In genomic region chr11:5542482-5543185, GRCm38 (mm10) we compare ENCODE assay signal across 8 mouse cellular contexts. TPM values are rescaled to one million over a fixed set of nuclear protein-coding genes. Genes with fewer than 3 reads are reported as not detected.
DNase-seq lines count a peak whose midpoint lies in the region; ATAC-seq lines count a peak whose summit lies in the region.

No protein-coding gene starts in this region.

- no peak for DNase-seq in heart, adult 18-20 months
- DNase-seq in midbrain, embryonic 11.5 days (ENCODE audit: low spot score, missing footprints), result no peak
- no peak for DNase-seq in adipocyte (ENCODE audit: low spot score)
- no peak for DNase-seq in gastrocnemius, postnatal 36 days
- DNase-seq in ovary, postnatal 10 days (ENCODE audit: low spot score), result no peak

- WGBS in heart, embryonic 15.5 days, result 49% methylated on average over 5 of the region's 5 CpGs
- whole genome bisulfite sequencing in hindbrain, embryonic 13.5 days, result 53% methylated on average over 5 of the region's 5 CpGs
- WGBS in midbrain, embryonic 11.5 days, result 56% methylated on average over 5 of the region's 5 CpGs

- ATAC-seq in heart, embryonic 15.5 days (replicated peaks; ENCODE audit: insufficient number of reproducible peaks, insufficient read depth, low FRiP score, low read depth), result no peak
- peak; percentile 36; the same call in 1 of the 2 replicates for ATAC-seq in hindbrain, embryonic 13.5 days (ENCODE audit: low FRiP score)
- ATAC-seq in midbrain, embryonic 11.5 days (ENCODE audit: low FRiP score), result peak; percentile 47

- intact Hi-C loops in gastrocnemius, postnatal 36 days (cut with DNase I), result no loop called here

- peaks cover 15% of the 10 kb centered on the region for H3K4me1 ChIP-seq in heart, embryonic 15.5 days (replicated peaks)
- H3K4me1 ChIP-seq in brown adipose tissue, adult 24 weeks (ENCODE audit: control insufficient read depth, insufficient read depth, insufficient read length, low read length), result peaks cover 8% of the 10 kb centered on the region; the same call in 1 of the 2 replicates
- peaks cover 32% of the 10 kb centered on the region for H3K4me1 ChIP-seq in hindbrain, embryonic 13.5 days (replicated peaks)
- peaks cover 14% of the 10 kb centered on the region; the same call in 1 of the 2 replicates for H3K4me1 ChIP-seq in midbrain, embryonic 11.5 days (ENCODE audit: control insufficient read depth, insufficient read depth, low read length)

- peak overlapping the region; percentile 92 for H3K4me3 ChIP-seq in heart, embryonic 15.5 days
- no peak overlapping the region for H3K4me3 ChIP-seq in brown adipose tissue, adult 24 weeks (ENCODE audit: insufficient read depth, low read depth, low read length)
- peak overlapping the region; percentile 92 for H3K4me3 ChIP-seq in hindbrain, embryonic 13.5 days
- H3K4me3 ChIP-seq in midbrain, embryonic 11.5 days (ENCODE audit: low read depth, low read length), result peak overlapping the region; percentile 78

- H3K9me3 ChIP-seq in heart, embryonic 15.5 days (replicated peaks), result no peaks in the 10 kb centered on the region
- H3K9me3 ChIP-seq in hindbrain, embryonic 13.5 days, result no peaks in the 10 kb centered on the region
- no peaks in the 10 kb centered on the region for H3K9me3 ChIP-seq in midbrain, embryonic 11.5 days (ENCODE audit: control insufficient read depth, low read length)

- peaks cover 2% of the 10 kb centered on the region; the same call in 1 of the 2 replicates for H3K36me3 ChIP-seq in heart, embryonic 15.5 days
- peaks cover 14% of the 10 kb centered on the region; the same call in 1 of the 2 replicates for H3K36me3 ChIP-seq in hindbrain, embryonic 13.5 days
- H3K36me3 ChIP-seq in midbrain, embryonic 11.5 days (ENCODE audit: control insufficient read depth, insufficient read depth, low read length), result no peaks in the 10 kb centered on the region; the same call in 1 of the 2 replicates

- no peaks in the 10 kb centered on the region for H3K27me3 ChIP-seq in heart, embryonic 15.5 days
- no peaks in the 10 kb centered on the region for H3K27me3 ChIP-seq in hindbrain, embryonic 13.5 days
- H3K27me3 ChIP-seq in midbrain, embryonic 11.5 days (ENCODE audit: control insufficient read depth, insufficient read depth, low read length), result no peaks in the 10 kb centered on the region

- H3K27ac ChIP-seq in heart, embryonic 15.5 days, result peak overlapping the region; percentile 89
- peak overlapping the region; percentile 52 for H3K27ac ChIP-seq in brown adipose tissue, adult 24 weeks (replicated peaks; ENCODE audit: low read depth, low read length)
- H3K27ac ChIP-seq in hindbrain, embryonic 13.5 days, result peak overlapping the region; percentile 80; the same call in 1 of the 2 replicates
- no peak overlapping the region for H3K27ac ChIP-seq in midbrain, embryonic 11.5 days (ENCODE audit: low read depth, low read length)

- H3K9ac ChIP-seq in heart, embryonic 15.5 days, result no peak overlapping the region
- H3K9ac ChIP-seq in hindbrain, embryonic 13.5 days, result peak overlapping the region; percentile 90
- H3K9ac ChIP-seq in midbrain, embryonic 11.5 days (ENCODE audit: low read length), result peak overlapping the region; percentile 88

- H3K4me2 ChIP-seq in heart, embryonic 15.5 days, result peak overlapping the region; percentile 78
- H3K4me2 ChIP-seq in hindbrain, embryonic 13.5 days, result peak overlapping the region; percentile 80
- peak overlapping the region; percentile 88; the same call in 1 of the 2 replicates for H3K4me2 ChIP-seq in midbrain, embryonic 11.5 days

RNA-seq across cellular contexts. Expression of gene Ccdc117, which starts 0.6 kb away (rescaled TPM):
- 10.9 and 13.1 TPM in 2 replicates for polyA plus RNA-seq in heart, embryonic 15.5 days (2015; fragmentation: Nextera tagmentation; extraction: Ambion mirVana)
- 10 to 100 TPM; 32.0 to 35.2 TPM for total RNA-seq in heart, adult 18-20 months (2021)
- 6.7 and 15.8 TPM in 2 replicates for polyA plus RNA-seq in brown adipose tissue, adult 24 weeks (2012; ENCODE audit: insufficient read depth, insufficient read length, missing spikeins)
- 12.3 and 12.4 TPM in 2 replicates for polyA plus RNA-seq in hindbrain, embryonic 13.5 days (2015; fragmentation: Nextera tagmentation; extraction: Ambion mirVana)
- polyA plus RNA-seq in midbrain, embryonic 11.5 days (2014; fragmentation: Nextera tagmentation; extraction: Ambion mirVana), result 26.2 and 27.4 TPM in 2 replicates
- total RNA-seq in gastrocnemius, postnatal 36 days (2021), result 10 to 100 TPM; 15.6 to 15.9 TPM

RNA-seq across cellular contexts. Expression of gene Xbp1, which starts 22.2 kb away (rescaled TPM):
- 124 and 156 TPM in 2 replicates for polyA plus RNA-seq in heart, embryonic 15.5 days (2015; fragmentation: Nextera tagmentation; extraction: Ambion mirVana)
- total RNA-seq in heart, adult 18-20 months (2021), result 10 to 100 TPM; 68.6 to 69.9 TPM
- 47.1 and 80.4 TPM in 2 replicates for polyA plus RNA-seq in brown adipose tissue, adult 24 weeks (2012; ENCODE audit: insufficient read depth, insufficient read length, missing spikeins)
- polyA plus RNA-seq in hindbrain, embryonic 13.5 days (2015; fragmentation: Nextera tagmentation; extraction: Ambion mirVana), result 109 and 122 TPM in 2 replicates
- polyA plus RNA-seq in midbrain, embryonic 11.5 days (2014; fragmentation: Nextera tagmentation; extraction: Ambion mirVana), result 126 and 133 TPM in 2 replicates
- total RNA-seq in gastrocnemius, postnatal 36 days (2021), result 10 to 100 TPM; 49.4 to 66.7 TPM

RNA-seq across cellular contexts. Expression of gene Ankrd36, which starts 26.9 kb away (rescaled TPM):
- not detected in 2 replicates for polyA plus RNA-seq in heart, embryonic 15.5 days (2015; fragmentation: Nextera tagmentation; extraction: Ambion mirVana)
- total RNA-seq in heart, adult 18-20 months (2021), result not detected
- polyA plus RNA-seq in brown adipose tissue, adult 24 weeks (2012; ENCODE audit: insufficient read depth, insufficient read length, missing spikeins), result not detected in 2 replicates
- polyA plus RNA-seq in hindbrain, embryonic 13.5 days (2015; fragmentation: Nextera tagmentation; extraction: Ambion mirVana), result not detected in 2 replicates
- polyA plus RNA-seq in midbrain, embryonic 11.5 days (2014; fragmentation: Nextera tagmentation; extraction: Ambion mirVana), result not detected in 2 replicates
- not detected for total RNA-seq in gastrocnemius, postnatal 36 days (2021)
